Mouse (Mus musculus): ENCODE results near the gene Col27a1. TPM values are rescaled to one million over a fixed set of nuclear protein-coding genes. Genes with fewer than 3 reads are reported as not detected.
A peak's percentile ranks its signal among the peaks of the same experiment; 100 is the strongest.

The Col27a1 gene
- polyA plus RNA-seq, 1 experiment from 2014 or later: 26.1 TPM

GRCm38 (mm10) chr4:63238722-63239121 lies 24.9 kb downstream of the Col27a1 start:
- no peak overlapping the region for H3K4me3 ChIP-seq
- no peak overlapping the region for H3K4me2 ChIP-seq
- no peaks in the 10 kb centered on the region; the same call in 1 of the 2 replicates for H3K9me3 ChIP-seq
- no peak for ATAC-seq (ENCODE audit: insufficient number of reproducible peaks, insufficient read depth, low FRiP score, low TSS enrichment, low read depth)
- H3K27ac ChIP-seq: peak overlapping the region; percentile 57; the same call in 1 of the 2 replicates
- peaks cover 61% of the 10 kb centered on the region for H3K36me3 ChIP-seq
- WGBS: 73% methylated on average over 5 of the region's 5 CpGs
- no peaks in the 10 kb centered on the region for H3K27me3 ChIP-seq
- peaks cover 36% of the 10 kb centered on the region for H3K4me1 ChIP-seq
- H3K9ac ChIP-seq: no peak overlapping the region

- no peaks in the 10 kb centered on the region; the same call in 1 of the 2 replicates for H3K9me3 ChIP-seq
- H3K4me1 ChIP-seq: peaks cover 27% of the 10 kb centered on the region
- peaks cover 66% of the 10 kb centered on the region for H3K36me3 ChIP-seq
- no peak overlapping the region for H3K27ac ChIP-seq
- no peak overlapping the region for H3K4me2 ChIP-seq
- no peaks in the 10 kb centered on the region for H3K27me3 ChIP-seq
- H3K4me3 ChIP-seq: no peak overlapping the region
- WGBS: 91% methylated on average over 3 of the region's 3 CpGs
- H3K9ac ChIP-seq: no peak overlapping the region
- no peak for ATAC-seq (ENCODE audit: insufficient number of reproducible peaks, insufficient read depth, low FRiP score, low TSS enrichment, low read depth)
Observed at GRCm38 (mm10) chr4:63241031-63241430, 27.2 kb downstream of the Col27a1 start.

- no peak overlapping the region for H3K4me2 ChIP-seq
- no peak for ATAC-seq (ENCODE audit: insufficient number of reproducible peaks, insufficient read depth, low FRiP score, low TSS enrichment, low read depth)
- H3K9me3 ChIP-seq: no peaks in the 10 kb centered on the region
- H3K27ac ChIP-seq: no peak overlapping the region
- no peaks in the 10 kb centered on the region for H3K27me3 ChIP-seq
- peaks cover 80% of the 10 kb centered on the region for H3K36me3 ChIP-seq
- peaks cover 6% of the 10 kb centered on the region; the same call in 1 of the 2 replicates for H3K4me1 ChIP-seq
- H3K9ac ChIP-seq: no peak overlapping the region
- H3K4me3 ChIP-seq: no peak overlapping the region
Observed at GRCm38 (mm10) chr4:63247991-63248390, 34.2 kb downstream of the Col27a1 start.

GRCm38 (mm10) chr4:63248951-63249350 lies 35.1 kb downstream of the Col27a1 start:
- peaks cover 79% of the 10 kb centered on the region for H3K36me3 ChIP-seq
- ATAC-seq (ENCODE audit: insufficient number of reproducible peaks, insufficient read depth, low FRiP score, low TSS enrichment, low read depth): no peak
- no peaks in the 10 kb centered on the region for H3K27me3 ChIP-seq
- peaks cover 6% of the 10 kb centered on the region; the same call in 1 of the 2 replicates for H3K4me1 ChIP-seq
- H3K9me3 ChIP-seq: no peaks in the 10 kb centered on the region
- WGBS: 86% methylated on average over 6 of the region's 6 CpGs
- H3K4me2 ChIP-seq: no peak overlapping the region
- H3K27ac ChIP-seq: no peak overlapping the region
- H3K4me3 ChIP-seq: no peak overlapping the region
- no peak overlapping the region for H3K9ac ChIP-seq

- H3K4me2 ChIP-seq: no peak overlapping the region
- no peaks in the 10 kb centered on the region for H3K27me3 ChIP-seq
- H3K27ac ChIP-seq: peak overlapping the region; percentile 5; the same call in 1 of the 2 replicates
- no peak for ATAC-seq (ENCODE audit: insufficient number of reproducible peaks, insufficient read depth, low FRiP score, low TSS enrichment, low read depth)
- H3K4me1 ChIP-seq: peaks cover 6% of the 10 kb centered on the region; the same call in 1 of the 2 replicates
- H3K9me3 ChIP-seq: no peaks in the 10 kb centered on the region
- no peak overlapping the region for H3K4me3 ChIP-seq
- peaks cover 77% of the 10 kb centered on the region for H3K36me3 ChIP-seq
- H3K9ac ChIP-seq: no peak overlapping the region
- WGBS: 81% methylated on average over 11 of the region's 11 CpGs
Observed at GRCm38 (mm10) chr4:63251760-63252159, 38.0 kb downstream of the Col27a1 start.

GRCm38 (mm10) chr4:63253716-63254115 lies 39.9 kb downstream of the Col27a1 start:
- Histone ChIP-seq H3K4me3 (no peak overlapping the region), H3K27me3 (no peaks in the 10 kb centered on the region), H3K27ac (no peak overlapping the region), H3K9me3 (no peaks in the 10 kb centered on the region), H3K4me1 (peaks cover 6% of the 10 kb centered on the region; the same call in 1 of the 2 replicates), H3K36me3 (peaks cover 78% of the 10 kb centered on the region), H3K9ac (no peak overlapping the region), H3K4me2 (no peak overlapping the region)
- 67% methylated on average over 6 of the region's 6 CpGs for WGBS
- no peak for ATAC-seq (ENCODE audit: insufficient number of reproducible peaks, insufficient read depth, low FRiP score, low TSS enrichment, low read depth)

GRCm38 (mm10) chr4:63254151-63254550 lies 40.3 kb downstream of the Col27a1 start:
- Histone ChIP-seq H3K36me3 (peaks cover 76% of the 10 kb centered on the region), H3K27ac (no peak overlapping the region), H3K4me3 (no peak overlapping the region), H3K4me1 (peaks cover 6% of the 10 kb centered on the region; the same call in 1 of the 2 replicates), H3K9ac (no peak overlapping the region), H3K27me3 (no peaks in the 10 kb centered on the region), H3K4me2 (no peak overlapping the region), H3K9me3 (no peaks in the 10 kb centered on the region)
- ATAC-seq (ENCODE audit: insufficient number of reproducible peaks, insufficient read depth, low FRiP score, low TSS enrichment, low read depth): no peak
- 82% methylated on average over 2 of the region's 2 CpGs for WGBS

GRCm38 (mm10) chr4:63256371-63256770 lies 42.6 kb downstream of the Col27a1 start:
- Histone ChIP-seq H3K4me3 (no peak overlapping the region), H3K36me3 (peaks cover 78% of the 10 kb centered on the region), H3K4me2 (no peak overlapping the region), H3K27ac (no peak overlapping the region), H3K27me3 (no peaks in the 10 kb centered on the region), H3K9me3 (no peaks in the 10 kb centered on the region), H3K9ac (no peak overlapping the region), H3K4me1 (no peaks in the 10 kb centered on the region)
- ATAC-seq (ENCODE audit: insufficient number of reproducible peaks, insufficient read depth, low FRiP score, low TSS enrichment, low read depth): no peak
- WGBS: 78% methylated on average over 2 of the region's 2 CpGs

GRCm38 (mm10) chr4:63257346-63257745 lies 43.5 kb downstream of the Col27a1 start:
- Histone ChIP-seq H3K9ac (no peak overlapping the region), H3K27ac (no peak overlapping the region), H3K27me3 (no peaks in the 10 kb centered on the region), H3K36me3 (peaks cover 86% of the 10 kb centered on the region), H3K4me2 (no peak overlapping the region), H3K4me1 (peaks cover 6% of the 10 kb centered on the region; the same call in 1 of the 2 replicates), H3K9me3 (no peaks in the 10 kb centered on the region), H3K4me3 (no peak overlapping the region)
- ATAC-seq (ENCODE audit: insufficient number of reproducible peaks, insufficient read depth, low FRiP score, low TSS enrichment, low read depth): no peak
- WGBS: 80% methylated on average over 7 of the region's 7 CpGs

GRCm38 (mm10) chr4:63258096-63258495 lies 44.3 kb downstream of the Col27a1 start:
- H3K36me3 ChIP-seq: peaks cover 83% of the 10 kb centered on the region

GRCm38 (mm10) chr4:63259066-63259465 lies 45.3 kb downstream of the Col27a1 start:
- H3K9me3 ChIP-seq: no peaks in the 10 kb centered on the region
- no peak overlapping the region for H3K4me3 ChIP-seq
- no peak overlapping the region for H3K9ac ChIP-seq
- WGBS: 91% methylated on average over 6 of the region's 6 CpGs
- no peak for ATAC-seq (ENCODE audit: insufficient number of reproducible peaks, insufficient read depth, low FRiP score, low TSS enrichment, low read depth)
- H3K27me3 ChIP-seq: no peaks in the 10 kb centered on the region
- H3K4me2 ChIP-seq: no peak overlapping the region
- peaks cover 83% of the 10 kb centered on the region for H3K36me3 ChIP-seq
- peaks cover 13% of the 10 kb centered on the region for H3K4me1 ChIP-seq
- H3K27ac ChIP-seq: no peak overlapping the region

More at GRCm38 (mm10) chr4:63258096-63258495, 44.3 kb downstream of the Col27a1 start:
- peaks cover 12% of the 10 kb centered on the region for H3K4me1 ChIP-seq
- no peaks in the 10 kb centered on the region for H3K9me3 ChIP-seq
- no peak overlapping the region for H3K9ac ChIP-seq
- no peak overlapping the region for H3K4me2 ChIP-seq
- 89% methylated on average over 14 of the region's 14 CpGs for WGBS
- no peak overlapping the region for H3K27ac ChIP-seq
- ATAC-seq (ENCODE audit: insufficient number of reproducible peaks, insufficient read depth, low FRiP score, low TSS enrichment, low read depth): no peak
- no peaks in the 10 kb centered on the region for H3K27me3 ChIP-seq
- H3K4me3 ChIP-seq: no peak overlapping the region

- Histone ChIP-seq H3K4me1 (peaks cover 13% of the 10 kb centered on the region), H3K4me2 (no peak overlapping the region), H3K27ac (peak overlapping the region; percentile 28; the same call in 1 of the 2 replicates), H3K27me3 (no peaks in the 10 kb centered on the region), H3K36me3 (peaks cover 83% of the 10 kb centered on the region), H3K9me3 (no peaks in the 10 kb centered on the region), H3K4me3 (no peak overlapping the region), H3K9ac (no peak overlapping the region)
- ATAC-seq (ENCODE audit: insufficient number of reproducible peaks, insufficient read depth, low FRiP score, low TSS enrichment, low read depth): no peak
- WGBS: 84% methylated on average over 10 of the region's 10 CpGs
Observed at GRCm38 (mm10) chr4:63260506-63260905, 46.7 kb downstream of the Col27a1 start.
